Mouse (Mus musculus) neural tube, embryonic 14.5 days (tissue): ENCODE data around the gene Pes1. TPM values are rescaled to one million over a fixed set of nuclear protein-coding genes. Genes with fewer than 3 reads are reported as not detected.
"Not testable (repeated sequence)": the region's sequence is repeated elsewhere in the genome, so short reads cannot be mapped to it uniquely, and the experiment has no call there.

Experiments
- ATAC-seq: fragments of 200-750 bp; cut with Nextera tagmentation; 2 replicates; pipeline ENCODE4 v1.8.0; 2017; ENCODE audit warnings: low read depth, mild to moderate bottlenecking, moderate TSS enrichment, moderate library complexity
- H3K27ac ChIP-seq: fragments of 300-500 bp; sonication (generic); 2 replicates; pipeline ENCODE4 v1.5.1; 2014; ENCODE audit warnings: low read depth, mild to moderate bottlenecking, control low read depth, low read length, moderate library complexity, mixed read lengths
- H3K27me3 ChIP-seq: fragments of 300-500 bp; sonication (generic); 2 replicates; pipeline ENCODE4 v1.6.1; 2014; ENCODE audit warnings: low read length; ENCODE audit not compliant: control insufficient read depth, insufficient read depth
- H3K36me3 ChIP-seq: fragments of 300-500 bp; sonication (generic); 2 replicates; pipeline ENCODE4 v1.6.1; 2014; ENCODE audit warnings: low read length, mixed read lengths; ENCODE audit not compliant: control insufficient read depth, insufficient read depth
- H3K4me1 ChIP-seq: fragments of 300-500 bp; sonication (generic); 2 replicates; pipeline ENCODE4 v1.6.1; 2014; ENCODE audit warnings: low read length; ENCODE audit not compliant: control insufficient read depth, insufficient read depth
- H3K4me2 ChIP-seq: fragments of 300-500 bp; sonication (generic); 2 replicates; pipeline ENCODE4 v1.6.1; 2014; ENCODE audit warnings: mild to moderate bottlenecking, low read depth, low read length, control low read depth
- H3K4me3 ChIP-seq: fragments of 300-500 bp; sonication (generic); 2 replicates; pipeline ENCODE4 v1.5.1; 2014; ENCODE audit warnings: low read depth, low read length, control low read depth, mixed read lengths
- H3K9ac ChIP-seq: fragments of 300-500 bp; sonication (generic); replicated peaks from 2 replicates; pipeline ENCODE4 v1.6.1; 2014; ENCODE audit warnings: low read depth, mild to moderate bottlenecking, control low read depth, low read length, mixed read lengths
- H3K9me3 ChIP-seq: fragments of 300-500 bp; sonication (generic); 2 replicates; pipeline ENCODE4 v1.6.1; 2016; ENCODE audit warnings: low read length; ENCODE audit not compliant: control insufficient read depth
- WGBS: fragments of 180-500 bp; shearing (Covaris S2); extraction: QIAGEN DNeasy Blood & Tissue Kit; methylation state at CpG from one replicate; pipeline ENCODE4 v1.1.7; 2014; 5-methylcytosine and 5-hydroxymethylcytosine counted together
- polyA plus RNA-seq: library from polyadenylated mRNA; unstranded; fragments of >200 nt; fragmentation: Nextera tagmentation; extraction: Ambion mirVana; gene quantifications from 2 replicates; pipeline ENCODE4 v1.2.1, GENCODE M21; 2014

Pes1 gene
- polyA plus RNA-seq, 1 experiment from 2014 or later = 42.4 TPM

GRCm38 (mm10) chr11:3954876-3955275, 8.9 kb upstream of the Pes1 start:
- not testable (repeated sequence) for H3K4me1 ChIP-seq, H3K27ac ChIP-seq, H3K9me3 ChIP-seq, H3K27me3 ChIP-seq, H3K9ac ChIP-seq, H3K36me3 ChIP-seq, ATAC-seq, H3K4me3 ChIP-seq, H3K4me2 ChIP-seq
- 77% methylated on average over 5 of the region's 5 CpGs for WGBS

DNA sequence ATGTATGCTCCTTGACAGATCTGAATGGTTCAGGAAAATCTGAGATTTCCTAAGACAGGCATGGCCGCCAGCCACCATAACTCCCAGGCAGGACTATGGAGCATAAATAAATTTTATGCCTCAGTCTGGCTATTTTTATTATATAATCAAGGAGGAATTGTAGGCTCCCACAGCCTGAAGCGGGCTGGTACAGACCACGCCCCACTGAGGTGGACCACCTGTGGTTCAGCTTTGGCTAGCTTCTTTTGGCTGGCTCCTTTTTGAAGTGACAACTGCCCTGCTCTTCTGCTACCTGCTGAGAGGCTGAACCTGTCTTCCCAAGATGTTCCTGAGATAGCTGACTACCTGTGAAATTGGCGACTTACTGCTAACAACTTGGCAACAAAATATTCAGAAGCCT, 8.4 kb upstream of the Pes1 start:
- H3K27ac ChIP-seq, H3K27me3 ChIP-seq, ATAC-seq, H3K4me3 ChIP-seq, H3K4me2 ChIP-seq, H3K4me1 ChIP-seq, H3K36me3 ChIP-seq, H3K9ac ChIP-seq, H3K9me3 ChIP-seq: not testable (repeated sequence)
- 79% methylated on average over 4 of the region's 4 CpGs for WGBS

DNA sequence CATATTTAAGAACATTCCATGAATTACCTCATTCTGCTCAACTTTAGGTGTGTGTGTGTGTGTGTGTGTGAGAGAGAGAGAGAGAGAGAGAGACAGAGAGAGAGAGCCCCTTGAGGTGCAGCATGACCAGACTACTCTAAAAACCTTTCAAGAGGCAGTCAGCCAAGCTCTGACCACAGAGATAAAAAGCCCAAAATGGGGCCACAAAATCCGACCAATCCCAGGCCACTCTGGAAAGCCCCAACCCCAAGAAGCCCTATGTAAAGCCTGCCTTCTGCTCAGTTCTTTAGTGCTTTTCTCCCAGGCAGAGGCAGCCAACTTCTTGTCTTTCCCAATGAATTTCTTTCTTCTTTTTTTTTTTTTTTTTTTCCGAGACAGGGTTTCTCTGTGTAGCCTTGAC, 2.9 kb upstream of the Pes1 start:
- WGBS = 58% methylated on average over 2 of the region's 2 CpGs
- Histone ChIP-seq H3K27me3 (no peaks in the 10 kb centered on the region), H3K27ac (no peak overlapping the region), H3K4me3 (no peak overlapping the region), H3K9ac (no peak overlapping the region), H3K9me3 (no peaks in the 10 kb centered on the region), H3K4me1 (peaks cover 7% of the 10 kb centered on the region), H3K4me2 (no peak overlapping the region), H3K36me3 (no peaks in the 10 kb centered on the region)
- ATAC-seq = no peak

DNA sequence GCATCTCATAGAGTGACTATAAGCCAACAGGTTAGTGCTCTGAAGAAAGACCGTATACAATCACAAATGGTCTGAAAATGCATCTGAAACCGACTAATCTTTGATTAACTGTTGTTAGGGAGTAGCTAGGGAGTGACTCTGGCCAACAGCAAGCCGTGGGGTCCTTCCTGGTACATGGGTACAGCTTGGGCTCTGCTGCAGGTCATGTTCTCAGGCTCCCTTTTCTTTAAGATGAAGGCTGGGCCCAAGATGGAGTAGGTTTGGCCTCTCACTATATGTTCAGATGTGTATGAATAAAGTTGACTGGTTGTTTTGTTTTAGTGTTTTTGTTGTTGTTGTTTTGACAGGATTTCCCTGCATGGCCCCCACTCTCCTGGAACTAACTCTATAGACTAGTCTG, 2.0 kb upstream of the Pes1 start:
- Histone ChIP-seq H3K27me3 (no peaks in the 10 kb centered on the region), H3K9me3 (no peaks in the 10 kb centered on the region), H3K4me2 (no peak overlapping the region), H3K4me1 (peaks cover 7% of the 10 kb centered on the region), H3K27ac (no peak overlapping the region), H3K4me3 (no peak overlapping the region), H3K36me3 (no peaks in the 10 kb centered on the region), H3K9ac (no peak overlapping the region)
- no peak for ATAC-seq
- WGBS = 74% methylated on average over 3 of the region's 3 CpGs

DNA sequence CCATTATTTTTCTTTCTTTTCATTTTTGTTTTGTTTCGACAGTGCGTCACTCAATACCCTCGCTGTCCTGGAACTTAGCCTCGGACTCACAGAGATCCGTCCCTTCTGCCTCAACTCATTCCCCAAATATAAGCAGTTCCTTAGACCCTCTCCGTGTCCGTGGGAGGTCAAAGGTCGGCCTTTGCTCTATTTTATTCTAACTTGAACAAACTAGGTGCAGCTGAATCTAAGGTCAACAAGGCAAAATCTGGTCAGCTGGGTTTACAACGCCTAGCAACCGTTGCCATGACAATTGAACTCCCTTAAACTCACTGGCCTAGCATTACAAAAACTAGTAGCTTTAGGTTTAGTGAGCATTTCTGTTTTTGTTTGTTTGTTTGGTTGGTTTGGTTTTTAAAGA, 620 bp upstream of the Pes1 start:
- peaks cover 7% of the 10 kb centered on the region for H3K4me1 ChIP-seq
- H3K4me3 ChIP-seq = peak overlapping the region; percentile 71
- H3K27me3 ChIP-seq = no peaks in the 10 kb centered on the region
- H3K36me3 ChIP-seq = peaks cover 5% of the 10 kb centered on the region; the same call in 1 of the 2 replicates
- no peaks in the 10 kb centered on the region for H3K9me3 ChIP-seq
- 0 out of 2 replicates have a peak overlapping the region, but pooled peaks have one; percentile 58 for H3K9ac ChIP-seq
- H3K27ac ChIP-seq = peak overlapping the region; percentile 24
- ATAC-seq = no peak
- 80% methylated on average over 10 of the region's 10 CpGs for WGBS
- peak overlapping the region; percentile 69 for H3K4me2 ChIP-seq

- H3K9me3 ChIP-seq = no peaks in the 10 kb centered on the region
- H3K9ac ChIP-seq = peak overlapping the region; percentile 58
- no peaks in the 10 kb centered on the region for H3K27me3 ChIP-seq
- peaks cover 8% of the 10 kb centered on the region; the same call in 1 of the 2 replicates for H3K36me3 ChIP-seq
- no peak for ATAC-seq
- 16% methylated on average over 11 of the region's 11 CpGs for WGBS
- peaks cover 7% of the 10 kb centered on the region for H3K4me1 ChIP-seq
- peak overlapping the region; percentile 71 for H3K4me3 ChIP-seq
- H3K4me2 ChIP-seq = peak overlapping the region; percentile 69
- H3K27ac ChIP-seq = no peak overlapping the region
Measured at GRCm38 (mm10) chr11:3964416-3965172, 819 bp downstream of the Pes1 start.

DNA sequence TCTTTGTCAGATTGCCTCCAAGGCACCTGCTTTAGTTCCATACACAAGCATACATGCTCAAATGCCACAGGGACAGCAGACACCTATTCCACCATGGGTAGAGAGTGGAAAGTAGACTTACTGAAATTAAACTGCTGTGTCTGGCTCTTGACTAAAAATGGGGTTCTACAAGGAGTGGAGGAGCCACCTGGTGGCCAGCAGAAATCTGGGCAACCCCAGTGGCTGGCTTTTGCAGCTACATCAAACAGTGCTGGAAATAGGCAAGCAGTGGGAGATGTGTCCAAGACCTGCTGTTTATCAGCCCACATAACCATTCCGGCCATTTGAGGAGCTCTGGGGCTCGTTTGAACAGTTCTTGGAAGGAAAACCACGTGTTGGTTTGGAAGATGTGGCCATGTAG, 6.1 kb downstream of the Pes1 start:
- H3K4me3 ChIP-seq = no peak overlapping the region
- H3K27ac ChIP-seq = no peak overlapping the region
- no peak overlapping the region for H3K9ac ChIP-seq
- H3K36me3 ChIP-seq = peaks cover 45% of the 10 kb centered on the region
- peaks cover 3% of the 10 kb centered on the region for H3K4me1 ChIP-seq
- 87% methylated on average over 3 of the region's 3 CpGs for WGBS
- H3K27me3 ChIP-seq = no peaks in the 10 kb centered on the region
- ATAC-seq = no peak
- no peak overlapping the region for H3K4me2 ChIP-seq
- no peaks in the 10 kb centered on the region for H3K9me3 ChIP-seq

DNA sequence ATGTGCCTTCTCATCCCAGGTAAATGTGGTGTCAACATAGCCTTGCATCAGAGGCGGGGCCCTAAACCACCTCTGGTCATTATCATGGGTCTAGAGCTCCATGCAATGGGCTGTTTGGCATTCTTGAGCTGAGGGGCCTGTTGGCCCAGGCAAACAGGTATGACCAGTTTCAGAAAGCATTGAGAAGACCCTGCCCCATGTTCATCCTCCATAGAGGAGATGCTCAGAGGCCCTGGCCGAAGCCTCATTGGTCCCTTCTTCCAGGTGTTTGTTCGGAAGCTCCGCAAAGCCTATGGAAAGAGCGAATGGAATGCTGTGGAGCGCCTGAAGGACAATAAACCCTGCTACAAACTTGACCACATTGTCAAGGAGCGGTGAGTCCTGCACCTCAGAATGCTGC, 6.6 kb downstream of the Pes1 start:
- no peak overlapping the region for H3K4me3 ChIP-seq
- H3K27ac ChIP-seq = no peak overlapping the region
- ATAC-seq = no peak
- H3K4me2 ChIP-seq = no peak overlapping the region
- H3K36me3 ChIP-seq = peaks cover 50% of the 10 kb centered on the region
- H3K9me3 ChIP-seq = no peaks in the 10 kb centered on the region
- H3K9ac ChIP-seq = no peak overlapping the region
- WGBS = 93% methylated on average over 7 of the region's 7 CpGs
- no peaks in the 10 kb centered on the region for H3K27me3 ChIP-seq
- H3K4me1 ChIP-seq = no peaks in the 10 kb centered on the region

- Histone ChIP-seq H3K9me3 (no peaks in the 10 kb centered on the region), H3K4me1 (no peaks in the 10 kb centered on the region), H3K4me3 (no peak overlapping the region), H3K27me3 (no peaks in the 10 kb centered on the region), H3K27ac (no peak overlapping the region), H3K4me2 (no peak overlapping the region), H3K9ac (no peak overlapping the region), H3K36me3 (peaks cover 70% of the 10 kb centered on the region)
- ATAC-seq = no peak
- WGBS = 96% methylated on average over 7 of the region's 7 CpGs
Measured at GRCm38 (mm10) chr11:3973081-3973480, 9.3 kb downstream of the Pes1 start.
